Mouse (Mus musculus) kidney, embryonic 14.5 days (tissue): Measurements from ENCODE around the gene Tmem131. TPM values are rescaled to one million over a fixed set of nuclear protein-coding genes. Genes with fewer than 3 reads are reported as not detected.

Source experiments
- ATAC-seq: fragments of 200-750 bp; cut with Nextera tagmentation; 2 replicates; pipeline ENCODE4 v1.8.0; 2017; ENCODE audit warnings: moderate number of reproducible peaks, mild to moderate bottlenecking, moderate TSS enrichment, moderate library complexity; ENCODE audit not compliant: low FRiP score, low TSS enrichment
- H3K27ac ChIP-seq: fragments of 300-500 bp; sonication (generic); 2 replicates; pipeline ENCODE4 v1.5.1; 2014; ENCODE audit warnings: low read depth, mild to moderate bottlenecking, low read length, moderate library complexity, mixed read lengths
- H3K27me3 ChIP-seq: fragments of 300-500 bp; sonication (generic); 2 replicates; pipeline ENCODE4 v1.6.1; 2014; ENCODE audit warnings: mild to moderate bottlenecking, low read length; ENCODE audit not compliant: control insufficient read depth, insufficient read depth
- H3K36me3 ChIP-seq: fragments of 300-500 bp; sonication (generic); 2 replicates; pipeline ENCODE4 v1.6.1; 2014; ENCODE audit warnings: low read length, mixed read lengths; ENCODE audit not compliant: control insufficient read depth, insufficient read depth
- H3K4me1 ChIP-seq: fragments of 300-500 bp; sonication (generic); 2 replicates; pipeline ENCODE4 v1.6.1; 2014; ENCODE audit warnings: low read length, mixed read lengths; ENCODE audit not compliant: control insufficient read depth, insufficient read depth
- H3K4me2 ChIP-seq: fragments of 300-500 bp; sonication (generic); replicated peaks from 2 replicates; pipeline ENCODE4 v1.6.1; 2014; ENCODE audit warnings: low read depth, mild to moderate bottlenecking, low read length
- H3K4me3 ChIP-seq: fragments of 300-500 bp; sonication (generic); 2 replicates; pipeline ENCODE4 v1.5.1; 2014; ENCODE audit warnings: mild to moderate bottlenecking, low read length
- H3K9ac ChIP-seq: fragments of 300-500 bp; sonication (generic); 2 replicates; pipeline ENCODE4 v1.6.1; 2014; ENCODE audit warnings: low read depth, mild to moderate bottlenecking, low read length, moderate library complexity
- H3K9me3 ChIP-seq: fragments of 300-500 bp; sonication (generic); 2 replicates; pipeline ENCODE4 v1.6.1; 2016; ENCODE audit warnings: low read length; ENCODE audit not compliant: control insufficient read depth
- WGBS: fragments of 180-500 bp; shearing (Covaris S2); extraction: QIAGEN DNeasy Blood & Tissue Kit; methylation state at CpG from one replicate; pipeline ENCODE4 v1.1.7; 2014; 5-methylcytosine and 5-hydroxymethylcytosine counted together
- polyA plus RNA-seq: library from polyadenylated mRNA; unstranded; fragments of >200 nt; fragmentation: Nextera tagmentation; extraction: Ambion mirVana; gene quantifications from 2 replicates; pipeline ENCODE4 v1.2.1, GENCODE M21; 2014

Gene Tmem131
- polyA plus RNA-seq, 1 experiment from 2014 or later, result 22.1 TPM

DNA sequence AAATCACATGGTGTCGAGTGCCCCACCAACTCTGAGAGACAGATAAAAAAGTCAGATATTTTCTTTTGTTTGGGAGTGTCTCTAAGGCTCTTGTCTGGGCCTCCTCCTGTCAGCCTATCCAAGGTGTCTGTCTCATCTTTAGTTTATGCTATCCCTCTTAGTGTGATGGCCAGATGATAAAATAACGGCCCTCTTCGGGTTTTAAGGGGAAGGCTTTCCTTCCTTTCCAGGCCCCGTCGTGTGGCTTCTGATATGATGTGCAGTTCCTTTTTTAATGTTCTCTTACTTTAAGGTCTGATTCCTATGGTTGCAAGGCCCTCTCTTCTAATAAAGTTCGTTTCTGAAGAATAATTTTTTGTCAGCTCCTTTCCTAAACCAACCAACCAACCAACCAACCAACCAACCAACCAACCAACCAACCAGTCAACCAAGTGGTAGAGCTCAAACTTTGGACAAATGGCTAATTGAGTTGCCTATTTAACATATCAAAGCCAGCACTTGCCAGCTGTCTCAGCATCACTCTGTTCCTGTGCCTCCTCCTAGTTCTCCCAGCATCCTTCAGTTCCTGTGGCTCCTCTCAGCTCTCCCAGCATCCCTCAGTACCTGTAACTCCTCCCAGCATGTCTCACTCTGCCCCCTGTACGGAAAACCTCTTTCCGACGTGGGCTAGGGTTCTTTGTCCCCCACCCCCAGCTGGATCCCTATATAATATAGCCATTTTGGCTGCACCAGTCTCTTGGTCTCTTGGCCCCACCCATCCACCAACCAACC is 38.9 kb upstream of the Tmem131 start:
- H3K4me1 ChIP-seq, result no peaks in the 10 kb centered on the region
- no peaks in the 10 kb centered on the region for H3K9me3 ChIP-seq
- 89% methylated on average over 9 of the region's 9 CpGs for WGBS
- H3K4me2 ChIP-seq, result no peak overlapping the region
- no peak for ATAC-seq
- H3K27ac ChIP-seq, result no peak overlapping the region
- H3K4me3 ChIP-seq, result no peak overlapping the region
- H3K9ac ChIP-seq, result no peak overlapping the region
- H3K27me3 ChIP-seq, result no peaks in the 10 kb centered on the region
- no peaks in the 10 kb centered on the region for H3K36me3 ChIP-seq

DNA sequence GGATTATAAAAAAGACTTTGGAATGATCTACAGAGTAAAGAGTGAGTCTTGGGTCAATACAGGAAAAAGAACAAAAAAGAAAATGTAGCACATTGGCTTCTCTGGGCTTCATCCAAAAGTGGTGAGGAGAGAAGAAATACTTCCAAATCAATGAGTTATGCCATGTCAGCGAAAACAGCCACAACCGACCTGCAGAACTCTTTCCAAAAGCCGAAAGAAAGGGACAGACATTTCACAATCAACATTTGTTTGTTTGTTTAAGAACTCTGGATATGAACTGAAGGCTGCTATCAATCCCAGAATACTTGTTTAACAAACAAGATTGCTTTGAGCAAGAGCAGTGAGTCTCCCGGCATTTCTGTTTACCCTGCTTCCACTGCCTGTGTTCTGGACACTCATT is 33.3 kb upstream of the Tmem131 start:
- Histone ChIP-seq H3K27me3 (no peaks in the 10 kb centered on the region), H3K4me2 (no peak overlapping the region), H3K4me1 (no peaks in the 10 kb centered on the region), H3K36me3 (no peaks in the 10 kb centered on the region), H3K4me3 (no peak overlapping the region), H3K27ac (no peak overlapping the region), H3K9me3 (peaks cover 7% of the 10 kb centered on the region; the same call in 1 of the 2 replicates), H3K9ac (no peak overlapping the region)
- WGBS, result 85% methylated on average over 4 of the region's 4 CpGs
- no peak for ATAC-seq

GRCm38 (mm10) chr1:36970918-36971617 is 27.6 kb upstream of the Tmem131 start:
- 84% methylated on average over 3 of the region's 3 CpGs for WGBS
- Histone ChIP-seq H3K9me3 (peaks cover 7% of the 10 kb centered on the region; the same call in 1 of the 2 replicates), H3K9ac (no peak overlapping the region), H3K4me1 (no peaks in the 10 kb centered on the region), H3K4me3 (no peak overlapping the region), H3K4me2 (no peak overlapping the region), H3K27me3 (no peaks in the 10 kb centered on the region), H3K36me3 (no peaks in the 10 kb centered on the region), H3K27ac (no peak overlapping the region)
- no peak for ATAC-seq

GRCm38 (mm10) chr1:36965831-36966230 is 22.4 kb upstream of the Tmem131 start:
- ATAC-seq, result no peak
- WGBS, result 88% methylated on average over 5 of the region's 5 CpGs
- H3K27me3 ChIP-seq, result no peaks in the 10 kb centered on the region
- no peaks in the 10 kb centered on the region for H3K9me3 ChIP-seq
- no peak overlapping the region for H3K27ac ChIP-seq
- no peaks in the 10 kb centered on the region for H3K36me3 ChIP-seq
- no peak overlapping the region for H3K4me2 ChIP-seq
- no peak overlapping the region for H3K4me3 ChIP-seq
- H3K4me1 ChIP-seq, result no peaks in the 10 kb centered on the region
- H3K9ac ChIP-seq, result no peak overlapping the region

DNA sequence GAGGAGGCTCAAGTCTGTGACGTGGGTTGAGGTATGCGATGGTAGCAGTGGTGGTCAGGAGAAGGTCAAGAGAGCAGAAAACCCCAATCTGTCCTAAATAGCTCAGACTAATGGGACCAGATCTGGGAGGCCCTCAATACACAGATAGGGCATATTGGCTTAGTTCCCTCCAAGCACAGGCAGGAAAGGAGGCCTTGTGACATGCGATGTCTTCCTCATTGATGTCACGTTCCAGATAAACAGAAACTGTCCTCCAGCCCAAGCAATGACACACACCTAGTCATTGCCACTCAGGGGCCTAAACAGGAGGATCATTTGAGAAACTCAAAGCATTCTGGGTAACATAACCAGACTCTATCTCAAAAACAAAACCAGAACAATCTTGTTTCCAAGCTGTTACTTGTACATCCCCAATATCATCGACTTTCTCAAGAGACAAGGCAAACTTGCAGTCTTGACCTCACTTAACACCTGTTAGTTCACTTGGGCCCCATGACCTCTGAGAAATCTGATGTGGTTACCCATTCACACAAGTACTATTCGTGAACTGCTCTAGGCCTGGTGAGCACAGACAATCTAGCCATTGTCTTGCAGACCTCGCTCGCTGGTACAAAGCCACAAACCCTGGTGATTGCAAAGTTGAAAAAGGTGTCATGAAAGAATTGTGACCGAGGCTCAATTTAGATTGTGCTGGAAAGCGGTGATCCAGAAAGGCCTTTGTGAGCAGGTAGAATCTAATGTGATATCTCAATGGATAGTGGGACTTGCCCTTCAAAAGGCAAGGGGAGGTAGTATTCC is 19.1 kb upstream of the Tmem131 start:
- no peak overlapping the region for H3K4me2 ChIP-seq
- no peak overlapping the region for H3K4me3 ChIP-seq
- no peak for ATAC-seq
- no peaks in the 10 kb centered on the region for H3K4me1 ChIP-seq
- no peak overlapping the region for H3K27ac ChIP-seq
- no peaks in the 10 kb centered on the region for H3K36me3 ChIP-seq
- H3K9me3 ChIP-seq, result no peaks in the 10 kb centered on the region
- WGBS, result 81% methylated on average over 10 of the region's 10 CpGs
- no peaks in the 10 kb centered on the region for H3K27me3 ChIP-seq
- no peak overlapping the region for H3K9ac ChIP-seq

- H3K4me3 ChIP-seq, result no peak overlapping the region
- H3K9ac ChIP-seq, result no peak overlapping the region
- no peak for ATAC-seq
- H3K27me3 ChIP-seq, result no peaks in the 10 kb centered on the region
- H3K36me3 ChIP-seq, result no peaks in the 10 kb centered on the region
- no peak overlapping the region for H3K4me2 ChIP-seq
- no peaks in the 10 kb centered on the region for H3K4me1 ChIP-seq
- no peak overlapping the region for H3K27ac ChIP-seq
- 87% methylated on average over 16 of the region's 16 CpGs for WGBS
- no peaks in the 10 kb centered on the region for H3K9me3 ChIP-seq
These were observed 17.2 kb upstream of the Tmem131 start for GRCm38 (mm10) chr1:36960509-36961222.

DNA sequence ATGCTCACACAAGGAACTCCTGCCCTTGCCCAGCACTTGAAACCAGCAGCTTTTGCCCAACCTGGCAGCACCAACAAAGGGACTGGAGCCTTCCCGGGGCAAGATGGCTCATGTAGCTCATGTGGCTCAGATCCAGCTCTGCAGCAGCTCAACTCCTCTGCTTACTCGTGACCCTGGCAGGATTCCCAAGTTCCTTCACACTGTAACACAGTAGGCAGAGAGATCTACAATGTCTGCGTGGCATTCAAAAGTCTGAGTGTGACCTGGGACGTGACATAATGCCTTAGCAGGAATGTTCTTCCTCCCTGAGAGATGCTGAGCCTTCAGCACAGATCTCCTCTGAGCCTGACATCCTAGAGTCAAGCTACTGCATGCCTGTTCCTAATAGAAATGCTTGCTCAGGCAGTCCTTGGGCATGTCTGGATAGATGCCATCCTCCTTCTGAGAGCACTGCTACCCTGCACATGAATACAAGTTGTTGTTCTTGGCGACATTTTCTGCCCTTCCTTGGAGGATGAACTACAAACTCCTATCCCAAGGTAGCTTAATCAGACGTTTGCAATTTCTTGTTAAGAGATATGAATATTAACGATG is 6.2 kb upstream of the Tmem131 start:
- ATAC-seq, result no peak
- H3K4me2 ChIP-seq, result no peak overlapping the region
- no peak overlapping the region for H3K9ac ChIP-seq
- H3K27me3 ChIP-seq, result no peaks in the 10 kb centered on the region
- H3K36me3 ChIP-seq, result no peaks in the 10 kb centered on the region
- 71% methylated on average over 7 of the region's 7 CpGs for WGBS
- no peak overlapping the region for H3K4me3 ChIP-seq
- H3K9me3 ChIP-seq, result no peaks in the 10 kb centered on the region
- H3K4me1 ChIP-seq, result no peaks in the 10 kb centered on the region
- H3K27ac ChIP-seq, result no peak overlapping the region

DNA sequence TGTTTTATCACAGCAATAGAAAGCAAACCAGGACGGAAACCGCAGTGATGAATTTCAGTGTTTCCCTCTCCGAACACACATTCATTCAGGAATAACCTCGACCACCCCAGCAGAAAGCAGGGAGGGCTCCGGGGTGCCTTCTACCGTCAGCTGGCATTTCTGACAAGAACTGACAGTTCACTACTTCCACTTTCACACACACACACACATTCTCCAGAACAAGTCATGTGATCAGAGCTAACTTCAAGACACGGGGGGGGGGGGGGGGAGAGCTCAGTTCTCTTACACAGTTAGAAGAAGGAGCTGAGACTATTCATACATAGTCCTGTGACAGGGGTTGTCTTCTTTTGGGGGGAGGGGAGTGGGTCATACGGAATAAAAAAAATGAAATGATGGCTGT is 4.0 kb upstream of the Tmem131 start:
- WGBS, result 83% methylated on average over 8 of the region's 8 CpGs
- H3K4me3 ChIP-seq, result no peak overlapping the region
- H3K27ac ChIP-seq, result no peak overlapping the region
- no peaks in the 10 kb centered on the region for H3K36me3 ChIP-seq
- ATAC-seq, result no peak
- H3K9me3 ChIP-seq, result no peaks in the 10 kb centered on the region
- no peak overlapping the region for H3K9ac ChIP-seq
- H3K27me3 ChIP-seq, result no peaks in the 10 kb centered on the region
- H3K4me2 ChIP-seq, result no peak overlapping the region
- no peaks in the 10 kb centered on the region for H3K4me1 ChIP-seq
